Mouse (Mus musculus) CH12.LX (cell line): ENCODE measurements at regions not wholly inside any gene's neighbourhood (a gene's known extent, or its start where the extent isn't known, plus 50 kb on each side); places are given as distances from the start of the nearest gene placed in this dataset.

Experiments used
- DNase-seq: peaks from one replicate; pipeline ENCODE4 v3.0.0-alpha.2; 2013; ENCODE audit errors: extremely low read depth
- H3K27ac ChIP-seq: 2 replicates; pipeline ENCODE4 v1.5.1; 2012; ENCODE audit warnings: low read depth, mild to moderate bottlenecking, control low read depth, moderate library complexity; ENCODE audit not compliant: insufficient read depth
- H3K27me3 ChIP-seq: replicated peaks from 2 replicates; pipeline ENCODE3; 2012; ENCODE audit warnings: inconsistent platforms
- H3K36me3 ChIP-seq, 2 experiments: replicated peaks in 1 of 2; 2 replicates each; pipeline versions ENCODE3 to v1.6.1; 2012; ENCODE audit warnings: inconsistent platforms in 1 of 2, low read length in 1 of 2, mild to moderate bottlenecking in 1 of 2, mixed read lengths in 1 of 2, moderate library complexity in 1 of 2; ENCODE audit not compliant: control insufficient read depth in 1 of 2, insufficient read depth in 1 of 2
- H3K4me1 ChIP-seq, 2 experiments: 2 replicates each; pipeline ENCODE4 v1.6.1; 2012; ENCODE audit warnings: inconsistent platforms in 1 of 2, moderate library complexity in 1 of 2; ENCODE audit not compliant: insufficient read depth in 2 of 2, control insufficient read depth in 1 of 2
- H3K4me2 ChIP-seq: 2 replicates; pipeline ENCODE4 v1.6.1; 2012; ENCODE audit warnings: low read depth, mild to moderate bottlenecking, control low read depth; ENCODE audit not compliant: poor library complexity, insufficient read depth, severe bottlenecking
- H3K4me3 ChIP-seq, 3 experiments: fragments of 150-350 bp in 1 of 3; sonication (generic) in 1 of 3; replicated peaks in 1 of 3; 2 replicates each; pipeline versions ENCODE3 to v1.5.1; 2011 to 2012; ENCODE audit warnings: low read depth in 2 of 3, low read length in 2 of 3, mild to moderate bottlenecking in 2 of 3, moderate library complexity in 2 of 3, control low read depth in 1 of 3, improper control_type of control experiment in 1 of 3, inconsistent platforms in 1 of 3, mixed read lengths in 1 of 3; ENCODE audit not compliant: poor library complexity in 1 of 3
- H3K79me2 ChIP-seq: replicated peaks from 2 replicates; pipeline ENCODE4 v1.6.1; 2012; ENCODE audit warnings: mild to moderate bottlenecking, moderate library complexity; ENCODE audit not compliant: control insufficient read depth, poor library complexity, insufficient read depth, severe bottlenecking; ENCODE audit errors: extremely low read depth
- H3K9ac ChIP-seq: 2 replicates; pipeline ENCODE4 v1.6.1; 2012; ENCODE audit warnings: low read depth, mild to moderate bottlenecking, control low read depth, moderate library complexity; ENCODE audit not compliant: insufficient read depth
- H3K9me3 ChIP-seq: replicated peaks from 2 replicates; pipeline ENCODE3; 2012; ENCODE audit warnings: low read length, inconsistent platforms, mixed read lengths
- CHD1 ChIP-seq: IDR thresholded peaks from 2 replicates; pipeline ENCODE4 v1.6.1; 2012; ENCODE audit warnings: low read depth, low read length, improper control_type of control experiment, inconsistent platforms
- CTCF ChIP-seq, 2 experiments: IDR thresholded peaks in 1 of 2; conservative IDR thresholded peaks in 1 of 2; 2 replicates each; pipeline ENCODE4 v1.5.1; 2011 to 2012; ENCODE audit warnings: low read depth in 2 of 2, low read length in 2 of 2, improper control_type of control experiment in 1 of 2, inconsistent platforms in 1 of 2, mild to moderate bottlenecking in 1 of 2, moderate library complexity in 1 of 2
- E2F4 ChIP-seq: IDR thresholded peaks from 2 replicates; pipeline ENCODE4 v1.6.1; 2011; ENCODE audit warnings: low read depth, low read length, improper control_type of control experiment; ENCODE audit not compliant: insufficient replicate concordance
- ELF1 ChIP-seq: IDR thresholded peaks from 2 replicates; pipeline ENCODE4 v1.6.1; 2014; ENCODE audit warnings: low read depth, mild to moderate bottlenecking, inconsistent platforms, low read length, improper control_type of control experiment
- EP300 ChIP-seq: IDR thresholded peaks from 2 replicates; pipeline ENCODE4 v1.6.1; 2011; ENCODE audit warnings: low read length, improper control_type of control experiment
- ETS1 ChIP-seq: conservative IDR thresholded peaks from 2 replicates; pipeline ENCODE4 v1.6.1; 2012; ENCODE audit warnings: low read depth, mild to moderate bottlenecking, inconsistent platforms, low read length, improper control_type of control experiment, moderate library complexity
- HCFC1 ChIP-seq: IDR thresholded peaks from 2 replicates; pipeline ENCODE4 v1.6.1; 2012; ENCODE audit warnings: low read depth, mild to moderate bottlenecking, inconsistent platforms, low read length, improper control_type of control experiment
- IRF4 ChIP-seq: IDR thresholded peaks from 2 replicates; pipeline ENCODE4 v1.6.1; 2014; ENCODE audit warnings: low read depth, mild to moderate bottlenecking, inconsistent platforms, low read length, improper control_type of control experiment
- JUND ChIP-seq: conservative IDR thresholded peaks from 2 replicates; pipeline ENCODE4 v1.6.1; 2011; ENCODE audit warnings: low read depth, low read length, improper control_type of control experiment
- KAT2A ChIP-seq: IDR thresholded peaks from 2 replicates; pipeline ENCODE4 v1.6.1; 2012; ENCODE audit warnings: low read length, improper control_type of control experiment, inconsistent platforms; ENCODE audit not compliant: insufficient replicate concordance
- MAX ChIP-seq: IDR thresholded peaks from 2 replicates; pipeline ENCODE4 v1.6.1; 2011; ENCODE audit warnings: low read length, improper control_type of control experiment
- MEF2A ChIP-seq: IDR thresholded peaks from 2 replicates; pipeline ENCODE4 v1.6.1; 2014; ENCODE audit warnings: low read depth, mild to moderate bottlenecking, inconsistent platforms, low read length, improper control_type of control experiment, borderline replicate concordance
- MXI1 ChIP-seq: IDR thresholded peaks from 2 replicates; pipeline ENCODE4 v1.6.1; 2011; ENCODE audit warnings: mild to moderate bottlenecking, low read depth, low read length, improper control_type of control experiment
- MYC ChIP-seq: IDR thresholded peaks from 2 replicates; pipeline ENCODE4 v1.6.1; 2011; ENCODE audit warnings: low read depth, mild to moderate bottlenecking, improper control_type of control experiment, low read length
- NELFE ChIP-seq: IDR thresholded peaks from 2 replicates; pipeline ENCODE4 v1.6.1; 2011; ENCODE audit warnings: low read depth, low read length, improper control_type of control experiment
- NRF1 ChIP-seq: IDR thresholded peaks from 2 replicates; pipeline ENCODE4 v1.6.1; 2014; ENCODE audit warnings: low read depth, mild to moderate bottlenecking, inconsistent platforms, low read length, improper control_type of control experiment, moderate library complexity
- POLR2A ChIP-seq: IDR thresholded peaks from 2 replicates; pipeline ENCODE4 v1.6.1; 2011; ENCODE audit warnings: low read depth, mild to moderate bottlenecking, improper control_type of control experiment, low read length
- RAD21 ChIP-seq: IDR thresholded peaks from 2 replicates; pipeline ENCODE4 v1.6.1; 2011; ENCODE audit warnings: low read depth, mild to moderate bottlenecking, low read length, improper control_type of control experiment, moderate library complexity
- SIN3A ChIP-seq: IDR thresholded peaks from 2 replicates; pipeline ENCODE4 v1.6.1; 2012; ENCODE audit warnings: low read length, improper control_type of control experiment, inconsistent platforms
- TBP ChIP-seq: conservative IDR thresholded peaks from 2 replicates; pipeline ENCODE4 v1.6.1; 2011; ENCODE audit warnings: low read depth, low read length, improper control_type of control experiment
- TCF12 ChIP-seq: IDR thresholded peaks from 2 replicates; pipeline ENCODE4 v1.6.1; 2014; ENCODE audit warnings: low read depth, mild to moderate bottlenecking, inconsistent platforms, low read length, improper control_type of control experiment
- ZC3H11A ChIP-seq: IDR thresholded peaks from 2 replicates; pipeline ENCODE4 v1.6.1; 2012; ENCODE audit warnings: low read depth, mild to moderate bottlenecking, inconsistent platforms, low read length, improper control_type of control experiment
- ZMIZ1 ChIP-seq: IDR thresholded peaks from 2 replicates; pipeline ENCODE4 v1.6.1; 2012; ENCODE audit warnings: low read depth, mild to moderate bottlenecking, inconsistent platforms, low read length, improper control_type of control experiment
- dilution Hi-C: fragments of 300-500 bp; cut with MboI; formaldehyde crosslinking; loops from 2 replicates; pipeline ENCODE4 v1.14.3; 2020; ENCODE audit warnings: low sequenced_read_pairs; ENCODE audit not compliant: extremely low pct_unique_long_range_greater_than_20kb, extremely low pct_ligation_motif_present
- in situ Hi-C: fragments of 300-500 bp; cut with MboI; formaldehyde crosslinking; loops from 3 replicates; pipeline ENCODE4 v1.14.3; 2019; ENCODE audit warnings: low sequenced_read_pairs, low pct_ligation_motif_present, low pct_unique_long_range_greater_than_20kb, mixed read lengths

- dilution Hi-C loops = no loop called here
Measured at GRCm38 (mm10) chr9:23651300-23651699, 428.4 kb downstream of the Bmper start.

DNA sequence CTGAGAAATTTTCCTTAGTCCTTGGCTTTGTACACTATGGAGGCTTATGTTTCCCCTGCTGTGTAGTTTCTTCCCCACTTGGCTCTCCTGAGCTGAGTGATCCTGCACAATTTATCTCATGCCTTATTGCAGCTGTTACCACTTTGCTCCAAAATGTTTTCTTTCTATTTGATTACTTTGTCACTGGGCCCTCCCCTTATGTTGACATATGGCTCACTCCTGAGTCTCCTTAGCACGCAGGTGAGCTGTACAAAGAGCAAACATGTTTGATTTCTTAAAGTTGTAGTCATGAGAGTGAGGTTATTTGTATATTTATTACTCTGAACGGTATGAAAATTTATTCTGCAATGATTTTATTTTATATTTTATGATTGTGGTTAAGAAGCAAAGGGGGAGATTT is 430.2 kb downstream of the Bmper start:
- Histone ChIP-seq H3K4me2 (no peak overlapping the region), H3K27ac (no peak overlapping the region), H3K4me3 (no peak overlapping the region), H3K36me3 (no peaks in the 10 kb centered on the region), H3K9me3 (no peaks in the 10 kb centered on the region), H3K4me1 (0 out of 4 replicates have a peak, but pooled peaks cover 0 to 3% of the 10 kb centered on the region in 2 experiments), H3K79me2 (no peaks in the 10 kb centered on the region), H3K27me3 (no peaks in the 10 kb centered on the region), H3K9ac (no peak overlapping the region)
- dilution Hi-C loops (no loop called here), in situ Hi-C loops (no loop called here)
- no peak for TF ChIP-seq ELF1
- TF ChIP-seq NELFE = no peak
- no peak for TF ChIP-seq CTCF (conservative IDR thresholded peaks at IDR 0.05 in 1 of 2, IDR thresholded peaks at IDR 0.05 in 1 of 2; ENCODE audit: low read depth in 2 of 2, low read length in 2 of 2)
- no peak for TF ChIP-seq TCF12
- no peak for TF ChIP-seq E2F4
- no peak for TF ChIP-seq KAT2A
- no peak for TF ChIP-seq ZMIZ1
- TF ChIP-seq ETS1 = no peak
- no peak for TF ChIP-seq MYC
- TF ChIP-seq NRF1 = no peak
- TF ChIP-seq JUND = no peak
- no peak for TF ChIP-seq ZC3H11A
- no peak for TF ChIP-seq SIN3A
- no peak for TF ChIP-seq MAX
- no peak for TF ChIP-seq POLR2A
- no peak for TF ChIP-seq EP300
- no peak for TF ChIP-seq MXI1
- no peak for TF ChIP-seq TBP
- no peak for TF ChIP-seq MEF2A
- no peak for TF ChIP-seq IRF4
- DNase-seq = no peak

More at GRCm38 (mm10) chr9:23651300-23651699, 428.4 kb downstream of the Bmper start:
- Histone ChIP-seq H3K9me3 (no peaks in the 10 kb centered on the region), H3K4me1 (0 out of 4 replicates have a peak, but pooled peaks cover 0 to 3% of the 10 kb centered on the region in 2 experiments), H3K27me3 (no peaks in the 10 kb centered on the region), H3K36me3 (no peaks in the 10 kb centered on the region), H3K27ac (no peak overlapping the region), H3K4me3 (no peak overlapping the region), H3K4me2 (no peak overlapping the region), H3K9ac (no peak overlapping the region), H3K79me2 (no peaks in the 10 kb centered on the region)
- TF ChIP-seq IRF4 (no peak), RAD21 (no peak), KAT2A (no peak), MAX (no peak), CHD1 (no peak), POLR2A (no peak), HCFC1 (no peak)
- in situ Hi-C loops = no loop called here
- no peak for DNase-seq
